Mouse (Mus musculus): Measurements from ENCODE around the gene Fat3.

Gene Fat3

DNA sequence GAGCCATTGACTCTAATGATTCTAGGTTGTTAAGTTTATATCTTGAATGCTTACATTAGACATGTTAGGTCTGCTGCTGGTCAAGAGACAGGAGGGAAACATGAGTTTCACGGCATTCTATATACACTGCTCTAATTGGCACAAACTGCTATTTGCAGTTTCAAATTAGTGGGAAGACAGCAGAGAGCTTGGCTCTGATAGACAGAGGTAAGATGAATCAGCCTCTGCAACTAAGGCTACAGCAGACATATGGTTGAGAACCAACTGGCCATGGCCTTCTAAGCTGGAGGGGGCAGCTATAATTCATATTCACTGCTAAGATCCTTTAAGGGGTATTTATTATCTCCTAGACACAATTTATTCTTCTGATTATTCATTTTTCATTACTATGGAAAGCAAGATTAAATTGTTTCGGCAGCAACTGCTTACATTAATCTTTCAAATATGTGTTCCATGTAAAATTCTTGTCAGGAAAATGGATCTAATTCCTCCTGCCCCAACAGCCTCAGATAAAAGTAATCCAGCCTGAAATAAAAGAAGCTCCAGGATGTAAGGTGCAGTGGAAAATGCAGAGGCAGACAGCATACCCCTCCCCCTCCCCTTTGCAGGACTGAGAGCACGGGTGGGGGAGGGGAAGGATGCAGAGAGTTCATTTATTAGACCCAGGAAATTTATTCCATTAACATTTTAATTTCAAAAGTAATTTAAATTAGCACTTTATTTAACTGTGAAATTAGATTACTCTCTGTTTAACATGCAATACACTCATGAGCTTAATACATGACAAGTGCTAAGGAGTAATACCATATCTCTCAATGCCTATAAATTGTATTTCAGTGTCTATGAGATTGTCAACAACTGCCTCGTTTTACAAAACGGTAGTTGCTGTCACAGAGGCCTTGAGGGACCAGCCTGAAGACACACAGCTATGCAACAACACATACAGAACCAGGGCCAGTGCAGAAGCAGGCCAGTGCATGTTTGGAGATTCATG is 189.9 kb downstream of the Fat3 start:
- no peak for DNase-seq (ENCODE audit: low spot score)

DNA sequence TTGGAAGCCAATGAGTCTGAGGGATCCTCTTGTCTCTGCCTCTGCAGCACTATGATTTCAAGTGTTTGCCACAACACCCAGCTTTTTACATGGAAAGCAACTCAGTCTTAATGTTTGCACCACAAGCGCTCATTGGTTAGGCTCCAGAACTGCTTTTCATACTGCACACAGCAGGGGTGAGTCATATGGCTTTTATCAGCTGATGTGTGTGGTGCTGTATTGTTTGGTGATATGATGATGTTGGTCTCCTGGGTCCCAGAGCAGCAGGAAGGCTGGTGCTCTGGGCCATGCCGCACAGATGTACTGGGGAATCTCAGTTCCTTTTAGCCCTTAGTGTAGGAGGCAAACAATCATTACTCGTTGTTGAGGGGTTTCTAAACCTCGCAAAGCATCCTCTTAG is 190.8 kb downstream of the Fat3 start:
- DNase-seq (ENCODE audit: low spot score), result no peak

DNA sequence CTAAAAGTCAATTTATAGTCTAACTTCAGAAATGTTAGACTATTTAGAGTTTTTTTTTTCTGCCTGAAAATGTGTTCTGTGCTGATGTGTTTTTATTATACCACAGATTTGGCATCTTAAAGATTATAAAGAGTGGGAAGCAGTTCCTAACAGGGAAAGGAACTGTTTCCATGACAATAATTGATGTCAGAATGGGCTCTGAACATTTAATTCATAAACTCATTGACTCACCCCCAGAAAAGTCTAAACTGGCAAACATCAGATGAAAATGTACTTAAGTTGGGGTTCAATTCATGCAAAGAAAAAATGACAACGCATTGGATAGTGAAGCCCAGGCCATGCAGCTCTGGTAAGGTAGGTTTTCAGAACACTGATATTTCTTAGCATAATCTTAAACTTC is 193.3 kb downstream of the Fat3 start:
- DNase-seq (ENCODE audit: low spot score), result no peak

DNA sequence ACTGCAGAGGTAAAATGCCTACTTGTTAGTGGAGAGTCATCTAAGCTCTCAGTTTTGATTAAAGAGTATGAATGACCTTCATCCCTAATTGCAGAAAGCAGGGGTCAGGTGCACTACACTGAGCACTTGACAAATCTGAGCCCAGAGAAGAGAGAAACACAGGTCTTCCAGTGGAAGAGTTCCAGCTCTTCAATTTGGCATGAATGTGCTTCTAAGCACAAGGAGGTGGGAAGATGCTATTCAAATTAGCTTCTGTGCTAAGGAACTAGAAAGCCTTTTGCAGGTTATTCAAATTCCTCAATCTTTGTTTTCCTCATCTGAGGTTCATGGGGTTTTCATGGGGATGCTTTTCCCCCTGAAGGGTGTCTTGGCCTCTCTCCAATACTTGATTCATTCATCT is 194.9 kb downstream of the Fat3 start:
- DNase-seq (ENCODE audit: low spot score), result no peak

DNA sequence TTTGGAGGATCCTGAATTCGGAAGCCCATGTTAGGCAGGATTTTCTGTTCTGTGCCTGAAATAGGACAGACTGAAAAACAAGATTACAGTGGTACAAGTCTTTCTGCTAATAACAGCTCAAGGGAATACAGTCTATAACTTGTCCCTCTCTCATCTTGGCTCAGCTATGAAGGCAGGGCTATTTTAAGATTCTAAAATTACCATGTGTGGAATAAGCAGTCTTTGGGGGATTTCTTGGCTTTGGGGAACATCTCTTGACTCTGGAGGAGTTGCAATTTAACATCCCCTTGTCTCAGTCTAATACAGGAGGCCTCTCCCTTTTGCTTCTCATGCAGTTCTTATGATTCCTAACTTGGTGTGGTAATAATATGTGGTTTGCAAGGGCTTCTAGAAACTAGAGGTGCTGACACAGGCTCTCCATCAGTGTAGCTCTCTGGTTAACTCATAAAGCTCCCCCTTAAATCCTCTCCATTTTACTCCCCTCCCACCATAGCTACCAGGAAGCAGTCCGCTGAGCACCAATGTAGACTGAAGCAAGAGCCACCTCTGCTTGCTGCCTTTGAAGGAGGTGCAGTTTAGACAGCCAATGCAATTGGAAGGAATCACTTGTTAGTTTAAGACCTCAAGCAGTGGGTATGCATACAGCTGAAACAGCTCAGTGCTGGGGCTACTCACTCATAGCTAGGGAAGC is 195.5 kb downstream of the Fat3 start:
- no peak for DNase-seq (ENCODE audit: low spot score)

DNA sequence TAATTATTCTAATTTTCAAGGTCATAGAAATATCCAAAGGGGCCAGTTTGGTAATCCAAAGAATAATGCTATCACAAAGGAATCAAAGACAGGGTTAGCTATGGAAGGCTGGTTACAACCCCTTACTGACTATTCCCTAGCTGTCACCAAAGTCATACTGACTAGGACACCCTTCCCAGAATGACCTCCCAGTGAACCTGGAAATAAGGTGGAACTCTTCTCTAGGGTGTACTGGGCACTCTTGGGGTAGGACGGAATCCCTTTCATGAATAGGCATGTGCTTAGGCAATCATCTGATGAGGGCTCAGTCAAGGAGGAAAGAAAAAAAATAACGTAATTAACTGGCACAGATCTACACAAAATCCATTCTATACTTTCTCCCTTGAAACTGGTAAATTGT is 196.1 kb downstream of the Fat3 start:
- no peak for DNase-seq (ENCODE audit: low spot score)

DNA sequence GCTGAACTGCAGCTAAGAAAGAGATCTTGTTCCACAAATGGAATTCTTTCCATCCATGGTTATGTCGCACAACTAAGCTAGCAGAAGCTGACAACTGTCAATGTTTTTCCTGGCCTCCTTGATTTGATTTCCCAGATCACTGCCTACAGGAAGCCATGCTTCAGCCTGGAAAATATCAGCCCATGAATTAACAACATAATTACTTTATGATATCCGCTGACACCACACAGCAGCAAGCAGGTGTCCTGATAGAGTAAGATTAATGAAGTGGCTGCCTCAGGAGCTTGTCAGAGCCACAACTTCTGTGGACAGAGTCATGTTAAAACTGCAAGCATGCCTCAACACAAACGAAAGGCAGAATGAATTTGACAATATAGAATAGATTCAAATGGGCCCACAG is 198.6 kb downstream of the Fat3 start:
- DNase-seq (ENCODE audit: low spot score), result no peak

DNA sequence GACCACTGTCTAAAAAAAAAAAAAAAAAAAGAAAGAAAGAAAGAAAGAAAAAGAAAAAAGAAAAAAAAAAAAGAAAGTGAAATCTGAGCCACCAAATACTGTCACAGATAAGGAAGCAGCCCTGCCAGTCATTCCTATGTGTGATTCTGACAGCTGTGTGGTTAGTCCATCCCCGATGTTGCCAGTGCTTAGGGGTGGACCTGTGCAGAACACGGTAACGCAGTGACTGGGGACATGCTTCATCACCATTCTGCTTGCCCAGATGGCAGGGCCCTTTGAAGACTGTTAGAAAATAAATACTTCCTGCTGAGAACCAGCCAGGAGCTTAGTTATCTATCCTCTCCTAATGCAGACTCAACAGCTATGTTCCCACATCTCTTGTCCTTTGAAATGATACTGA is 203.2 kb downstream of the Fat3 start:
- DNase-seq (ENCODE audit: low spot score), result no peak

DNA sequence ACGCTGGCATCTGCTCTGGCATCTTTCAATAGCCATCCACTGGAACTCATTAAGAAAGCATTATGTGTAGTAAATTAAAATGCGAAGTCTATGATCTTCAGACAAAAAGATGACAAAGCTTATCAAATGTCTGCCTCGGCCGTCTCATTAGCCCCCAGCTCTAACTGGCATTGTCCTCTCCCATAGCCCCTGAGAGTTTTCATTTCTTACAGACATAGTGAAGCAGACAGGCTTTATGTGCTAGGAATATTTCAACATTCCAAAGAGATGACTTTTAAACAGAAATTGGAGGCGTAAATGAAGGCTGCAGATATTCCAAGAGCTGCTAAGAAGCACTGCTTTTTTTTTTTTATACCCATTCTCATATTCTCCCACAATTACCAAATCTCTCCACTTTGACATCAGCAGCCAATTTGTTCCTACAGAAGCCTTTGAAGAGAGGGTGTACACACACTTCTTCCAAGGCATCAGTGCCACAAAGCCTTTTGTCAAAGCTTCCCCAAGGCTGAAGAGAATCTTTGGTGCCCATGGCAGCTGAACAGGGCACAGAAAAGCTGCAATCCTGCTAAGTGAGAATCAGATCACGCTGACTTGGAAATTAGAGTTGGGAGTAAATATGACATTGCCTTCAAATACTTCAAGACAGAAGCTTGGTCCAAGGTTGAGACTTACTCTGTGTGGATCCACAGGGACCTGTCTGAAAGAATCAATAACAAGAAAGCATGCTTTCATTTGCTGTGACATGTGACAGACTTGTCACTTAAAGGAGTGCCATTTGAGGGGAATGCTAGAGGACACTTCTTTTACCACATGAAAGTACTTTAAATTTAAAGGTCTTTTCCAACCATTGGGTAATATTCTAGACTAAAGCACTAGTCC is 206.9 kb downstream of the Fat3 start:
- no peak for DNase-seq (ENCODE audit: low spot score)

DNA sequence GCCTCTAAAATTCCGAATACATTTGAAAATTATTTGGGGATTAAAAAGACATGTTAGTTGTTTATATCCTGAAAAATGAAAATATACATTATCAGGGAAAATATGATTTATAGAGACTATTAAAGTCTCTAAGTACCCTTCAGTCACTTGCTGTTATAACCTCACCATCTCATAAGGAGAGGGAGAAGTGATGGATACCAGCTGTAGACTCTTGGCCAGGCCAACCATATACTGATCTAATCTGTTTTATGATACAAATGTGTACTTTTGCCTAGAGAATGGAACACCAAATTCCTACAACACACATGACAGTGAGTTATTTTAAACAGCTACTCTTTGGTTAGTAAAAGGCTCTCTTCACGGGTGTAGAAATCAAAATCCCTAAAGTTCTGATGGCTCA is 208.6 kb downstream of the Fat3 start:
- no peak for DNase-seq (ENCODE audit: low spot score)

DNA sequence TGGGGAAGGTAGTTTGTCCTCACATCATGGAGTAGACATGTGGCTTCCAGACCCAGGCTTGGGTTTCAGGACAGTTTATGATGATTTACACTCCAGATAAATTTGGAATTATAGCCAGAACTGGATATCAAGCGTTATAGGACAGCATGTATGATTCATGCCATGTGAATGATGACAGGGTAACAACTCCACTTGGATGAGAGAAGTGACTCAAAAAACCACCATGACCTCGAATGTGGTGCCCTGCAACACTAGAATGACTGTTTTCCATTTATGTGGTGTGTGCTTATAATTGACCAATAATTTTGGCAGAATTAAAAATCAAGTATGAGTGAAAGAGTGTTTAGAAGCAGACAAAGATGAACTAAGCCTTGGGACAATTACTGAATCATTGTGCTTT is 210.2 kb downstream of the Fat3 start:
- no peak for DNase-seq (ENCODE audit: low spot score)

DNA sequence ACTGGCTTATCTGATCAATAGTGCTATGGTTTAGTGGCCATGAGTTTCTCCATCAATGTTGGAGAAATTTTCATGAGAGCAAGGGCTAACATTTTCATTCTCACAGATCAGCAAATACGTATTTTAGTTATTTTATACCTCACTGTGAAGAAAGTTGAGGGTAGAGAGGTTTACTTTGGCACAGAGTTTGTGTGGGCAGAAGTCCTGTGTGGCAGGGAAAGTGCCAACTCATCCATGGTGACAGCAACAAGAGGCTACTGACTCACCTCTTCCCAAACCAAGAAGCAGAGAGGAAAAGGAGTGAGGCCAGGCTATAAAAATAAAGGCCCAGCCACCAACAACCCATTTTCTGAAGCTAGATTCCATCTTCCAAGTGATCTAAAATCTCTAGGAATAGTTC is 218.1 kb downstream of the Fat3 start:
- DNase-seq (ENCODE audit: low spot score), result no peak

DNA sequence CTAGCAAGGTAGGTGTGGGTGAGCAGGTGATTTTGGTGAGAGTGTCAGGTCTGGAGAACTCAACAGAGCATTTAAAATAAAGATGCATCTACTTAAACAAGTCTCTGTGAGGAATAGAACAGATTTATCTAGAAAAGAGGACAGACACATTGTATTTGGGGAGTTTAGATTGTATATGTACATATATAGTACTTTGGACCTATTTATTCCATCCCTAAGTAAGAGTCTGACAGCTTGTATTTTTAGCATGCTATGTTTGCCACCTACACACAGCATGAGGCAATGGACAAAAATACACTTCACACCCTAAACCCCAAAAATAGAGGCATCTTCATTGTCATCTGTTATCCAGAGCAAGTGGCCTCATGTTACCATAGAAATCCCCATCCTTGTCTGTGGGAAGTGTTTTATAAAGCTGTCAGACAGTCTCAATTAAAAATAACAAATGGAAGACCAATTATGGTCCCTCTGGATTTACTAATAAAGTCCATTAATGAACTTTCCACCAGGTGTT is 218.7 kb downstream of the Fat3 start:
- no peak for DNase-seq (ENCODE audit: low spot score)

DNA sequence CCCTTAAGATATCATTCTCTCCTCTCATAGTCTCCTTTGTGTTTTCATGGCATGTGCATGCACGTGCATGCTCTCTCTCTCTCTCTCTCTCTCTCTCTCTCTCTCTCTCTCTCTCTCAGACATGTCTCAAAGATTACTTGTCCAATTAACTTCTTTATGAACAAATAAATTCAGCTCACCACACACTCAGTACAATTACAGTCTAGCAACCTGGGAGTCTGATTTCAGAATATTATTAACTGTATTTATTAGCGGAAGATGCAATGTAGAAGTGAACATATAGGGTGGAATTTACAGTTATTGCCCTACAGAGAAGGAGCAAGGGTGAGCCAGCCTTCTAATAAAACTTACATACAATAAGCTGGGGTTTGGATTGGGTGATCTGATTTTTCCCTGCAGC is 225.5 kb downstream of the Fat3 start:
- no peak for DNase-seq (ENCODE audit: low spot score)

DNA sequence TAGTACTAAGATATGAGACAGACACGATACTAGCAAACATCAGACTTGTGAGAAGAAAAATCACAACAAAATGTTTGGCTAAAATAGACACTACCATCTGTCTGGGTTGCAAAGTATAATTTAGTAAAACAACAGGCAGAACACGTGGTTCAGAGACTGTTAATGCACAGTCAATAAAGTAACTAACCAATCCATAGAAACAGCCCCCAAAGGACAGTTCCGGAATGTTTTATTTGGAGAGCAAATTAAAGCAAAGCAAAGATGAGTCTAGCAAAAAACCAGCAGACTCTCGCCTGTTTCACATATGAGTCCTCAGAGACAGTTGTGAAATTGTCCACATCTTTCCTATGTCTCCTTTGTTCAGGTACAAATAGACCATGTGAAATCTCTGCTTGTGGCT is 227.0 kb downstream of the Fat3 start:
- DNase-seq (ENCODE audit: low spot score), result no peak

DNA sequence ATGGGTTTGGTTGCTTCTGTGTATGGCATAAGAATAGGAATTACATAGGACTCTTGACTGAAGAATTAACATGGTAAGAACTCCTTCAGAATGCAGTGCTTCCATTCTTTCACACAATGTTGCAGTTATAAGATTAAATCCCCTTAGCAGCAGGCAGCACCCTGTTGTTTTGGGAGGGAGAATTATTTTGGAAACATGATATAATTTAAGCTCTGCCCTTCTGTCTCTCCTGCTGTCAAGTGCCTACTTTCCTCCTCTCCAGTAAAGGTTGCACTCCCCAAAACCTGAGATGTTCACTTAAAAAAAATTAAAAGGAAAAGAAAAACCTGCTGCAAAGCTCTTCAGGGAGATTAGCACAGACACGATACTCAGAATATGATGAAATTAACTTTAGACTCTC is 228.3 kb downstream of the Fat3 start:
- no peak for DNase-seq (ENCODE audit: low spot score)

DNA sequence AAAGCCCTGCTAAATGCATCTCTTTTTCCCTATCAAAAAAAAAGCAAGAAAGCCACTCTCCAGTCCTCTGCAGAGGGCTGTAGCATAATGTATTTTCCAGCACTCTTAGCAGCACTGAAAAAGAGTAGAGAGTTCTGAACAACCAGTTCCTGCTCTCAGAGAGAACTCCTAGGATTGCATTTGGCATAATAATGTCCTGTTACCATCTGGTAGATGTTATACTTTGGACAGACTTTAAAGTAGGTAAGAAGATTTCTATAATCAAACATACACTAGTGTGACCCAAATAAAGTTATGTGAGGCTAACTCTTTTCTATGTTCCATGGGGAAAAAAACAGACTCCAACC is 230.3 kb downstream of the Fat3 start:
- no peak for DNase-seq (ENCODE audit: low spot score)

DNA sequence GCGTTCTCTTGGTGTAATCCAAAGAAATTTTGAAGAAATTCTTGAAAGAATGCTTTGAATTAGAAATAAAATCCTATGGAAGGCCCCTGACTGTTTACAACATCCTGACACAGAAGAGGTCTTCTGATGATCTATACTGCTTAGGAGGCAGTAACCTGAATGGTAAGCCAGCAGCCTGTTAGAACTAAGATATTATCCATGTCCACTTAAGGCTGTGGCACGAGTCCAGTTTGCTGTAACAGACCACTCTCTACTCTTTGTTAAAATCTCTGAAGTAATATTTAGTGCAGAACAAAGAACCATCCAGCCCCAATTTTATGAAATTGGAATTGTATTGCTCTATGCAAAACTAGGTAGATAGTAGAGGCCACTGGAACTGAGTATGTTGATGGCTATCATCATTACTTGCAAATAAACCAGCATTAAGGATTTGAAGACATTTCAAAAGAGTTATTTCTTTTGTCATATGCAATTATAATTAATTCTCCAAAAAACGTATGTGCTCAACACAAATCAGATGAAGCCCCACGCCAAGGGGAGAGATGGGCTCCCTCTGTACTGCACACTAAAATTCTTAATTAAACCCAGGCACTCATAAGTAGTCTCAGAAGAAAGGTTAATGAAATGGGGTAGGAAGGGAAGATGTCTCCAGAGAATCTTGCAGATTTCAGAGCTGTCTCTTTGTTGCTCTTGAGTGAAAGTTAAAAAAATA is 230.9 kb downstream of the Fat3 start:
- no peak for DNase-seq (ENCODE audit: low spot score)

DNA sequence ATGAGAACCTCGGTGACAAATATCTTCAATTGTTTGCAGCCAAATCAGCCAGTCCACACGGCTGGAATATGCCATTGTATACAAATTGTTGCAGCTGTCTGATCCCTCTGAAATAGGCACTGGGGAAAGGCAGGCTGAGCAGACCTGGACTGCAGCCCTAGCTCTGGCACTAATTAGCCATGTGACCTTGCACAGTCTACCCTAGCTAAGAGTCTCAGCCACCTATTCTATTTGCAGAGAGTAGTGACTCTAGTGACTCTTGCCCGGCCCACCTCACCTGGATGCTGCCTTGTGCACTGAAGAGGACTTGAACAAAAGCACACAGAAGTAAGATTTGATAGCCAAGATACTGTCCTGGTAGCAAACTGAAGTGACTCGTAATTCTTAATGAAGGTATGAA is 235.6 kb downstream of the Fat3 start:
- DNase-seq (ENCODE audit: low spot score), result no peak

DNA sequence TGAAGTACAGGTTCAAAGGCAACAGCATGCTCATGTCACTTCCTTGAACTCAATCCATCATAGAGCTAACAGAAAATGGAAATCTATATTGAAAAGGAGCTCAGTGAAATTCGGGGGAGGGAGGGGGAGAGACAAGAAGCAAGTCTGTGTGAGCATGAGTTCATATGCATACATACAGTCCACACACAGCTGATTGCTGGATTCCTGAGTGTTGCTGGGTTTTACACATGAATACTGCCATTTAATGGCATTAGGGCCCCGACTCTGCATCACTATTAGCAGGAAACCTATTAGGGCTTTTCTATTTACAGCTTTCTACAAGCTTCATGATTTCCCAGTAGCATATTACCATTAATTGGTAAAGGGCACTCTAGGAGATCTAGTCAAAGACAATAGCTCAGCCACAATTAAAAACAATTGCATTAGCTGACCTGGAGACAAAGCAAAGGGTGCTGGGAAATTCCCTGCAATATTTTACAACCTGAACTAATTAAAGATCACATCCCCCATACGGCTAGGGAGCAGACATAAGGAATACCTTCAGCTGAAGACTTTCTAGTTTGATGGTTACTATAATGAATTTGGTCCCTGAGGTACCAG is 243.7 kb downstream of the Fat3 start:
- no peak for DNase-seq (ENCODE audit: low spot score)

DNA sequence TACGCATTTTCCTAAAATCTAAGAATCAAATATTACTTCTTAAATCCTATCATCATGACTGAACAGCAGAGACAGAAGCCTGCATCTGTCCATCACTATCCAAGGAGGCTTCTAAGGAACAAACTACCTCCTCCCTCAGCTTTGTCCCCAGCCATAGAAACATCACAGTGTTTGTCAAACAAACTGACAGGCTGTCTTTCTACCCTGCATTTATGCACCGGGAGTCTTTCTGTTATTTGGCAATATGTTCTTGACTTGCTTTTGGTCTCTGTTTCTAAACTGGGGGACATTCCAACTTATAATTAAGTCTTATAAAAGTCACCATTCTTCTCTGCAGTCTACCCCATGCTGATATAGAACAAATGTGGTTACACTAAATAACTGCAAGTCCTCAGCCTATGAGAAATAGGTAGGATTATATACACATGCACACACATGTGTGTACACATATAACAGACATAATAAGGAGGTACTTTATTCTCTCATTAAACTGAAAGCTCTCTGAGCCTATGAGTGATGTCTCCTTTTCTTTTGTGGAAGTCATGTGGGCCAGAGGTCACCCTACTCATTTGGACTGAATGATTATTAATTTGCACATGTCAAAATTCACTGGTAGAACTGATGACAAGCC is 244.4 kb downstream of the Fat3 start:
- DNase-seq (ENCODE audit: low spot score), result no peak

Data from T-cell, adult 2 months (primary cell).